Mouse (Mus musculus) myocyte (in vitro differentiated cells): Measurements from ENCODE around the gene Itga1.

Experiments
- CEBPB ChIP-seq: IDR thresholded peaks from 2 replicates; pipeline ENCODE4 v1.6.1; 2011; ENCODE audit warnings: mild to moderate bottlenecking, moderate library complexity; ENCODE audit not compliant: poor library complexity, insufficient read depth, severe bottlenecking
- E2F4 ChIP-seq: IDR thresholded peaks from one replicate; pipeline ENCODE4 v1.6.1; 2011; ENCODE audit warnings: mild to moderate bottlenecking, control low read depth, moderate library complexity; ENCODE audit not compliant: insufficient read depth
- MAX ChIP-seq: IDR thresholded peaks from one replicate; pipeline ENCODE4 v1.6.1; 2011; ENCODE audit warnings: low read depth, mild to moderate bottlenecking, control low read depth
- MYOD1 ChIP-seq, 3 experiments: IDR thresholded peaks; one replicate each; pipeline ENCODE4 v1.6.1; 2011; ENCODE audit warnings: control low read depth in 2 of 3, low read depth in 2 of 3, mild to moderate bottlenecking in 2 of 3, moderate library complexity in 1 of 3; ENCODE audit not compliant: insufficient read length in 2 of 3, control insufficient read depth in 1 of 3
- MYOG ChIP-seq, 3 experiments: IDR thresholded peaks; one replicate each; pipeline ENCODE4 v1.6.1; 2011; ENCODE audit warnings: control low read depth in 2 of 3, low read depth in 2 of 3, mild to moderate bottlenecking in 2 of 3; ENCODE audit not compliant: insufficient read length in 2 of 3, control insufficient read depth in 1 of 3, insufficient read depth in 1 of 3
- POLR2A ChIP-seq: IDR thresholded peaks from one replicate; pipeline ENCODE4 v1.6.1; 2011; ENCODE audit warnings: low read depth, mild to moderate bottlenecking, control low read depth, moderate library complexity; ENCODE audit not compliant: insufficient read length
- POLR2AphosphoS2 ChIP-seq: IDR thresholded peaks from one replicate; pipeline ENCODE4 v1.6.1; 2011; ENCODE audit warnings: low read depth, control low read depth; ENCODE audit not compliant: insufficient read length
- REST ChIP-seq: IDR thresholded peaks from one replicate; pipeline ENCODE4 v1.6.1; 2011; ENCODE audit warnings: mild to moderate bottlenecking, control low read depth, moderate library complexity; ENCODE audit not compliant: insufficient read depth, insufficient read length
- SRF ChIP-seq: IDR thresholded peaks from one replicate; pipeline ENCODE4 v1.6.1; 2011; ENCODE audit warnings: low read depth; ENCODE audit not compliant: control insufficient read depth, insufficient read length
- TCF12 ChIP-seq: IDR thresholded peaks from one replicate; pipeline ENCODE4 v1.6.1; 2011; ENCODE audit warnings: mild to moderate bottlenecking, control low read depth; ENCODE audit not compliant: poor library complexity, insufficient read depth, severe bottlenecking
- TCF3 ChIP-seq: IDR thresholded peaks from one replicate; pipeline ENCODE4 v1.6.1; 2011; ENCODE audit warnings: low read depth, control low read depth; ENCODE audit not compliant: insufficient read length
- USF1 ChIP-seq: IDR thresholded peaks from one replicate; pipeline ENCODE4 v1.6.1; 2011; ENCODE audit warnings: low read depth, mild to moderate bottlenecking, control low read depth, moderate library complexity

GRCm38 (mm10) chr13:115142066-115142465 lies 40.3 kb upstream of the Itga1 start:
- TF ChIP-seq TCF12 (no peak), SRF (no peak), REST (no peak), POLR2A (no peak), MYOG (IDR thresholded peaks at IDR 0.05; ENCODE audit: control insufficient read depth in 1 of 3, insufficient read depth in 1 of 3, insufficient read length in 2 of 3, low read depth in 2 of 3) (no peak), MYOD1 (IDR thresholded peaks at IDR 0.05; ENCODE audit: control insufficient read depth in 1 of 3, insufficient read length in 2 of 3, low read depth in 2 of 3) (no peak), MAX (no peak), POLR2AphosphoS2 (no peak), USF1 (no peak), TCF3 (no peak), CEBPB (no peak), E2F4 (no peak)
